12 mouse cellular contexts compared by ENCODE assay signal in genomic region chr14:51291505-51291904, GRCm38 (mm10). TPM values are rescaled to one million over a fixed set of nuclear protein-coding genes. Genes with fewer than 3 reads are reported as not detected.
DNase-seq lines count a peak whose midpoint lies in the region.
"Had no signal": no experiment of that assay in that cellular context is flagged by ENCODE, and none has a peak within 500 bp of the region (broad histone marks: within the 10 kb centered on the region; RNA-seq: fewer than 3 reads in every experiment).

No protein-coding gene starts in this region.

- peak; percentile 8 to 15 for DNase-seq in layer of hippocampus, postnatal 10 days (ENCODE audit: low spot score in 2 of 2)
- DNase-seq in layer of hippocampus, adult 9-11 months = no peak
- DNase-seq in right cerebral cortex, postnatal 4 days = peak; percentile 5
- DNase-seq in right cerebral cortex, postnatal 25 days = no peak
- peak; percentile 88 for DNase-seq in cerebellum, adult 11-12 months
- peak; percentile 3 to 14 for DNase-seq in layer of hippocampus, postnatal 36 days
- no peak for DNase-seq in gastrocnemius, postnatal 10 days
- DNase-seq in spleen, adult 12 weeks (ENCODE audit: low spot score) = no peak
- DNase-seq: lung, postnatal 10 days; spleen, adult 18-20 months; thymus, postnatal 36 days had no signal

RNA-seq across cellular contexts. Expression of gene Rnase2a, which starts 35.6 kb away (rescaled TPM):
- total RNA-seq in layer of hippocampus, postnatal 10 days (2021) = not detected
- not detected for total RNA-seq in layer of hippocampus, postnatal 36 days (2021)
- total RNA-seq in gastrocnemius, postnatal 10 days (2021) = not detected
- total RNA-seq: left cerebral cortex, postnatal 36 days had no signal

Comparison
In these comparisons a context has a peak if more than half of its experiments do, and no peak if none do; other contexts are left out.
1. DNase-seq: peak in layer of hippocampus, postnatal 10 days (2 of 2), right cerebral cortex, postnatal 4 days (single experiment), cerebellum, adult 11-12 months (single experiment) and layer of hippocampus, postnatal 36 days (2 of 2); none in layer of hippocampus, adult 9-11 months (single experiment), right cerebral cortex, postnatal 25 days (single experiment), gastrocnemius, postnatal 10 days (single experiment) and spleen, adult 12 weeks (single experiment).